Mouse (Mus musculus): ENCODE results near the gene Cars2.
"Not testable (repeated sequence)": the region's sequence is repeated elsewhere in the genome, so short reads cannot be mapped to it uniquely, and the experiment has no call there.

The Cars2 gene

GRCm38 (mm10) chr8:11550281-11550948, at the start of gene Cars2:
Cars2 (minus strand) TSS chr8:11550783.
- peak; percentile 58 to 84 for DNase-seq (ENCODE audit: low spot score in 2 of 2)

GRCm38 (mm10) chr8:11593222-11593884, 42.8 kb upstream of the Cars2 start:
- no peak for DNase-seq (ENCODE audit: low spot score in 2 of 2)

GRCm38 (mm10) chr8:11592296-11592695, 41.7 kb upstream of the Cars2 start:
- DNase-seq (ENCODE audit: low spot score in 2 of 2) = no peak

- no peak for DNase-seq (ENCODE audit: low spot score in 2 of 2)
These were observed 41.3 kb upstream of the Cars2 start for GRCm38 (mm10) chr8:11591837-11592236.

GRCm38 (mm10) chr8:11586374-11586745, 35.8 kb upstream of the Cars2 start:
- DNase-seq (ENCODE audit: low spot score in 2 of 2) = no peak

- DNase-seq (ENCODE audit: low spot score in 2 of 2) = no peak
These were observed 35.2 kb upstream of the Cars2 start for GRCm38 (mm10) chr8:11585513-11586373.

GRCm38 (mm10) chr8:11575604-11576384, 25.2 kb upstream of the Cars2 start:
- DNase-seq (ENCODE audit: low spot score in 2 of 2) = no peak

- no peak for DNase-seq (ENCODE audit: low spot score in 2 of 2)
These were observed 24.5 kb upstream of the Cars2 start for GRCm38 (mm10) chr8:11574911-11575603.

- DNase-seq (ENCODE audit: low spot score in 2 of 2) = no peak
These were observed 21.8 kb upstream of the Cars2 start for GRCm38 (mm10) chr8:11572428-11572827.

GRCm38 (mm10) chr8:11571950-11572349, 21.4 kb upstream of the Cars2 start:
- DNase-seq (ENCODE audit: low spot score in 2 of 2) = no peak

- DNase-seq (ENCODE audit: low spot score in 2 of 2) = no peak
These were observed 20.2 kb upstream of the Cars2 start for GRCm38 (mm10) chr8:11570742-11571141.

GRCm38 (mm10) chr8:11569260-11570097, 18.9 kb upstream of the Cars2 start:
- DNase-seq (ENCODE audit: low spot score in 2 of 2) = no peak

- not testable (repeated sequence) for DNase-seq (ENCODE audit: low spot score in 2 of 2)
These were observed 17.6 kb upstream of the Cars2 start for GRCm38 (mm10) chr8:11568193-11568592.

GRCm38 (mm10) chr8:11564721-11565120, 14.1 kb upstream of the Cars2 start:
- no peak for DNase-seq (ENCODE audit: low spot score in 2 of 2)

- DNase-seq (ENCODE audit: low spot score in 2 of 2) = no peak
These were observed 13.7 kb upstream of the Cars2 start for GRCm38 (mm10) chr8:11564236-11564635.

- no peak for DNase-seq (ENCODE audit: low spot score in 2 of 2)
These were observed 9.6 kb upstream of the Cars2 start for GRCm38 (mm10) chr8:11560220-11560619.

- no peak for DNase-seq (ENCODE audit: low spot score in 2 of 2)
These were observed 8.9 kb upstream of the Cars2 start for GRCm38 (mm10) chr8:11559511-11559910.

GRCm38 (mm10) chr8:11557768-11558629, 7.4 kb upstream of the Cars2 start:
- peak; percentile 89 to 96 for DNase-seq (ENCODE audit: low spot score in 2 of 2)

- DNase-seq (ENCODE audit: low spot score in 2 of 2) = peak in 1 of 2 experiments; percentile 33
These were observed 6.8 kb upstream of the Cars2 start for GRCm38 (mm10) chr8:11557424-11557767.

Data from cerebellum, postnatal 4 days (tissue).